Mouse (Mus musculus) induced T-regulatory cell, adult 2 months (primary cell): ENCODE measurements around the gene Tuba1a.

Source experiments
- DNase-seq: peaks from one replicate; pipeline ENCODE4 v3.0.0-alpha.2; 2012; ENCODE audit warnings: low read depth

The Tuba1a gene

DNA sequence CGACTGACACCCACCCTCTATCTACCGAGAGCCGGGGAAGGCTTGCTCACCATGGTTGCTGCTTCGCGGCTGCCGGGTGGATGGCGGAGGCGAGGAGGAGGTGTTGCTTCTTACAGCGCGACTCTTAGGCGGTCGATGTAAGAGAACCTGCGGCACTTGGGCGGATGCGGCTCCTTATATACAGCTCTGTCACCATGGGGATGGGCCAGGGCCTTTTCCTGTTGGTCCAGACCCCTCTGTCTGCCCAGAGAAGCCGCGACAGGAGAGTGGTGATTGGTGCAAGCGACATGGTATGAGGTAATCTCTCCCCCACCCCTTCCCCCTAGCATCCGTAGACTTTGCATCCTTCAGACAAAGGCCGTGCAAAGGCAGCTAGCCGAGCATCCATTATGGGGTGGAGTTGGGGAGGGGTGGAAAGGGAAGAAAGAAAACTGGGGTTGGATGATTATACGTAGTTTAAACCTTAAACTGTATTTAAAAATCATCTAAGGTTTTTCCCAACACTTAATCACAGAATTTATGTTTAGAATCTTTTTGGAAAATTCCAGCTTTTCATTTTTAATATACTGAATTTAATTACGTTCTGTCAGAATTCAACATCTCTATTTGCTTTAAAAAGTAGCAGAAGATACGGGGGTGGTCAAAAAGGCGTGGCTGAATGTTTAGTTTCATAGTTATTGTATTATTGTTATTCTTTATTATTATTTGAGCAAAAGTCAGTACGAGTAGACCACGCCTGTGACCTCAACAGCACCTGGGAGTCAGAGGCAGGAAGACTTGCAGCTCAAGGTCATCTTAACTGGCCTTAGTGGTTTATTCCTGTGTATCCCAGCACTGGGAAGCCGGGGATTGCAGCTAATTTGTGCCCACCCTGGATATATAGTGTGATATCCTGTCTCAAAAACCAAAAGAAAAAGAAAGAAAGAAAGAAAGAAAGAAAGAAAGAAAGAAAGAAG is at the start of gene Tuba1a, which contains the start of gene Gm49450:
Gene Tuba1a (minus strand): TSS at position 303 of the 956 bp plus-strand sequence.
Gene Gm49450 (minus strand): TSS at position 151 of the 956 bp plus-strand sequence.
- peak; percentile 98 for DNase-seq

DNA sequence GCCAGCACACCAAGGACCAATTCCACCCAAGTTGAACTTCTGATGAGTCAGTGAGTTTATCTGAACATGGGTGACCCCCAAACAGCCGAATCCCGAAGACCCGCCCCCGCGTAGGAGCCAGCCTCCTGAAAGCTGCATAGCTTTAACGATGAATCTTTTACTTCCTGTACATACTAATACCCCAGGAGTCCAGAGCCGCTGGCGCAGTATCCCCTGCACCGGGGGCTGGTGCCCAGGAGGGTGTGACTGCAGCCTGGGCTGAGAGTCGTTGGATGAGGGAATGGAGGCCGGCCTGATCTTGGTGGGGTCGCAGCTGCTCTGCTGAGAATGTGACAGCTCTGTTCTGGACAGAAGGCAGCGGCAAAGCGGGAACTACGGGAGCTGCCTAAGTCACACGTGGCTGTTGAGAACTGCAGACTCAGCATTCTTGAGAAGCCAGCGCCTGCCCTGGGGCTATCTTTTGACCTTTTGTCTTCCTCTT is 48.0 kb upstream of the Tuba1a start:
- no peak for DNase-seq

DNA sequence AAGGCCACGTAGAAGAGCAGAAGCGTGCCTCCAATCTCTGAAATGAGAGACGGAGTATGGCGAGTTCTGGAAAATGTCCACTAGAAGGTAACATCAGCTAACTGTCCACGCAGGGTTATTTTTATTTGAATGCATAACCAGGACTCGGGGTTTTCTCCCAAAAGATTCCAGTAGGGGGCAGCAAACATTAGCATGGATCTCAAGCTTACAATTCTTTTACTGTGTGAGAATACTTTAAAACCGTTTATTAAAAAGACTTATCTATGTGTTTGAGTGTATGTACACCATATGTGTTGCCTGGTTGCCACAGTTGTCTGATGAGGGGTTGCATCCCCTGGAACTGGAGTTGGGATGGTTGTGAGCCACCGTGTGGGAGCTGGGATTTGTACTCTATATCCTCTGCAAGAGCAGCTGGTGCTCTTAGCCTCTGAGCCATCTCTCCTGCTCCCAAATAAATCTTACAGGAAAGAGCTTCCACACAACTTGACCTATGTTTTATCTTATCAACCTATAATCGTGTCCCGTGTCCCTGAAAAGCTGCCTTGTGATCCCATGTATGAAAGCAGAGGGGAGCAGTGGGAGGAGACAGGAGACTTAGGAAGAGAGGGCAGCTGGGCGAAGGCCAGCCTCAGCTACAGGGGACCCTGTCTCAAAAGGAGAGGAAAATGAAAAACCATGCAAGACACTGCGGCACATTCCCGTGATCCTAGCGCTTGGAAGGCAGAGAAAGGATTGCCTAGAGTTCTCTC is 47.2 kb upstream of the Tuba1a start:
- peak; percentile 89 for DNase-seq

DNA sequence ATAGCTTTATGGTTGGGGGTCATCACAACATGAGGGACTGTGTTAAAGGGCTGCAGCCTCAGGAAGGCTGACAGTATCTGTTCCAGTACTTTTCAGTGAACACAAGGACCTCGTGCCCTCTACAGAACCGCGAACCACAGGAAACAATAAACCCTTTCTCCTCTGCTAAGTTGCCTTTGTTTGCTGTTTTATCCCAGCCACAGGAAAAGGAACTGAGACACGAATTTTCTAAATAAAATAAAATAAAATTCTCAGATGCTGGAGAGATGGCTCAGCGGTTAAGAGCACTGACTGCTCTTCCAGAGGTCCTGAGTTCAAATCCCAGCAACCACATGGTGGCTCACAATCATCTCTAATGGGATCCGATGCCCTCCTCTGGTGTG is 45.3 kb upstream of the Tuba1a start:
- no peak for DNase-seq

DNA sequence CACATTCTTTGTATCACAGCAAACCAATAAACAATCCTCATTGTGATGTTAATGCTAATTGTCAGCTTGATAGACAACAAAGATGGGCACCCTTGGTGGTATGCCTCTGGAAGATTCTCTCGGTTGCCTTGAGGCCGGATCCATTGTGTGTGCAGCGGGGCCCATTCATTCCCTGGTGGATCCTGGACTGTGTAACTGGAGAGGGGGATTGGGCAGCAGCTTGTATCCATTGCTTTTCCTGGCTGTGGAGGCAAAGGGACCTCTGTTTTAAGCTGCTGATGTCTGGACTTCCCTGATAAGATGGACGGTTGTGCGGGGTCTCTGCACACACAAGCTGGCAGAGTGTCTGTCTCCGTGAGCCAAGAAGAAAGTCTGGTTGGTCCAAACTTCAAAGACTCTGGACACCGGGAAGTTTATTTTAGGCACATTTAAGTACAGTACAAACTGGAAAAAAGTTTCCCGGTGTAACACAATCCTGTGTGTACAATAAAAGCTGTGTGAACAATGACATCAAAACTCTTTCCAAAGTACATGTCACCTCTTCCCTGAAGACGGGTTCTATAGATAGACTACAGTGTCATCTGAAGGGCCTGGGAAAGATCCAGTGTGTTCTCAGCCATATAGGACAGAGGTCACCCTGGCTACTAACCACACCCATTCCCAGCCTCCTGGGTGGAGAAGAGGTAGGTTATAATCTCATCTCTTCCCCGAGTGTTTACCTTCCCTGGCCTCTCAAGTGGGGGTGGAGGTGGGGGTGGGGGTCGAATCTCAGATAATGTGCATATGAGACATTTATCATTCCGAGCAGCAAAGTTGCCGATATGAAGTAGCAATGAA is 44.7 kb upstream of the Tuba1a start:
- no peak for DNase-seq

DNA sequence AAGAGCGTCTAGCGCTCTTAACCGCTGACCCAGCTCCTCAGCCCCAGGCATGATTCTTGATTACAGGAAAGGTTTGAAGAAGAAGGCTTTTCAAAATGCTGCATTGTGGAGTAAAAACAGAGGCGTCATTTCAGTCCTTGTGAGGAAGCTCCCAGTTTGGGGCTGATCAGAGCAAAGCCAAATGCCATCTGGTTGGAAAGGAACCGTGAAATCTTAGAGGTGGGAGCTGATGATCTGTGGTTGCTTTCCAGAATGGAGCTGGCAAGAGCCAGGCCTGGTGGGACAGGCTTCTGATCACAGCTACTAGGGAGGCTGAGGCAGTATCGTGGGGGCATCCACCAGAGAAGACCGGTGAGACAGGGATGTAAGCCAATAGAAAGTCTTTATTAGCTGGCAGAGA is 43.3 kb upstream of the Tuba1a start:
- DNase-seq: no peak

DNA sequence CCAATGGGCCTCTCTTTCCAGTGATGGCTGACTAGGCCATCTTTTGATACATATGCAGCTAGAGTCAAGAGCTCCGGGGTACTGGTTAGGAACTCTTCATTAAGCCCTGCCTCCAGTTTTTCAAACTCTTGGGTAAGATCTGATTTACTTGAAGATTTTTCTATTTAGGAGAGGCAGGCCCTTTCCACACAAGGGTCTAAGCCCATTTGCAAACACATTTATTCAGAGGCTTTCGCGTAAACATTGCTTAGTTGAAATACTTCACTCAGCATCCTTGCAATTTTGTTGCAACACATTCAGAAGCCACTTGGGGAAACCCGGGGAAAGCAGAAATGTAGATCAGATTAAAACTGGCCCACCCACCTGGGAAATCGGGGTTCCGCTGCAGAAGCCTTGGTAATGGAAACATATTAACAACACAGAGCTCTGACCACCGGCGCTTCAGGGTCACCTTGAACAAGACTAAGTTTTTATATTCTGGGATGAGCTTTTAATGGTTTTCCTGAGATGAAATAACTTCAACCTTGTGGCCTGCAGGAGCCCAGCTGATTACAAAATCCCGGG is 41.5 kb upstream of the Tuba1a start:
- no peak for DNase-seq

DNA sequence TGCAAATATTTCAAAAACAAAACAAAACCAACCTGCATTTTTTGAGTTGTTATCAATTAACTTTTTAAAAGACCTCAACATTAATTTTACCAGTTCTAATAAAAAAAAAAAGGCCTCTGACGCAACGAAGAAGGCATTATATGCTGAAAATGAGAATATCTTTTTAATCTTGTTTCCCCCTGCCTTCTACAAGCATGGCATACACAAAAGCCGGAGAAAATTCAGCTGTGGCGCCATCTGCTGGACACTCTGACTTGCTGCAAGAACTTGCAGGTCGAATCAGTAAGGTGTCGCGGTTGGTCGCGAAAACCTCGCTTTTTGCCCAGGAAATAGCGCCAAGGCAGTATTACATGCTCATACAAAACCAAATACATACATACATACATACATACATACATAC is 40.4 kb upstream of the Tuba1a start:
- DNase-seq: peak; percentile 95

DNA sequence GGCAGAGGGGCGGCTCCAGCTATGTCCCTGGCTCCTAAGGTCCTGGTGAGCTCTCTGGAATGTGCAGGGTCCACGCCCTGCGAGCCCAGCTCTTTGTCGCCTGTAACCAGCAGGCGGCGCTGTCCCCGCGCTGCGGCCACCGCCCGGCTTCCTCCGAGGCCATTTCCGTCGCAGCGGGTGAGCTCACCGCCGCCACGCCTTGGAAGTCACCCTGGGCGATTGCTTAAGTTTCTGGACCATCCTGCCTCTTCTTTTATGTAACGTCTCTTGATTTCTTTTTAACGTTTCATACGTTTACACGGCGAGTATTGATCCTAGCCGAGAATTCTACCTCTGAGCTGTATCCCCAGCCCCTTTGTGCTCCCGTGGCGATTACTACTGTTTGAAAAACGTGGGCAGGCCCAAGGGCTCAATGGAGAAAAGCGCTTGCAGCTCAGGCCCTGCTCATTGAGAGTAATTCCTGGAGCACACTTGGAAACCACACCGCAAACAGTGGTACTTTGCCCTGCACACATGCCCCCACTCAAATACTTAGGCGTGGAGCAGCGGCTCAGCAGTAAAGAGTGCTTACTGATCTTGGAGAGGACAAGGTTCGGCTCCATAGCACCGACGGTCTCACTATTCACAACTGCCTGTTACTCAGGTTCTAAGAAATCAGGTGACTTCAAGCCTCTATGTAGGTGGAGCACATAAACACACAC is 39.7 kb upstream of the Tuba1a start:
- DNase-seq: peak; percentile 94

DNA sequence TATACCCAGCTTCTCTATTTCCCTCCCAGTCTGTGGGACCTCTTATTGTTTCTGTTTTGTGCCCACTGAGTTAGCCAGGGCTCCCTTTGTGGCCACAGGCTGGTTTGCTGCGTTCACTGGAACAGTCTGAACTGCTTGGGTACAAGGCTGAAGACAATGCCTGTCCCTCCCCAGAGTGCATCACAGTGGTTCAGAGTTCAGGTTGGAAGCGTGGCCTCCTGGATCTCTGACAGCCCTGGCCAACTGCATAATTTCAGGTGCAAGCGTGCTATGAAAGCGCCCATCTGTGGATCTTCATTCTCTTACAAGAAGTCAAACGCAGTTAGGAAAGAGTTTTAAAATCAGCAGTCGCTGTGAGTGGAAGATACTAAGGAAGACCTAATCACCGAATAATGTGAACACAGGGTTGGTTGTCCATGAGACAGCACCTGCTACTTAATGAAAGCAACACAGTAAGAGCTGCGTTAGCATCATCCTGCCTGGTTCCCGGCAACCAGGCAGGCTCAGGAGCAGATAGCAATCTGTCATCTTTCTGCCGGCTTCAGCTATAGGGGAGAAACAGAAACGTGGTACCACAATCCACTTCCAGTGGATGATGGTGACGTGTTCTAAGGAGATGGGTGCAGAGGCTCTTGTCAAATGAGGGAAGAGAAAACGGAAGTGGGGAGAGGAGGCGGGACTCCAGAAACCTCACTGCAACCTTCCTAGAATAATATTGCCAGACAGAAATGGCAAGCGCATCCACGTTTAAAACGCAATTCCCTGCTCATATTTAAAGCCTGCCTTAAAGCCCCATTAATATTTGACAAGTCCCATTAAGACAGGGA is 38.8 kb upstream of the Tuba1a start:
- peak; percentile 83 for DNase-seq

DNA sequence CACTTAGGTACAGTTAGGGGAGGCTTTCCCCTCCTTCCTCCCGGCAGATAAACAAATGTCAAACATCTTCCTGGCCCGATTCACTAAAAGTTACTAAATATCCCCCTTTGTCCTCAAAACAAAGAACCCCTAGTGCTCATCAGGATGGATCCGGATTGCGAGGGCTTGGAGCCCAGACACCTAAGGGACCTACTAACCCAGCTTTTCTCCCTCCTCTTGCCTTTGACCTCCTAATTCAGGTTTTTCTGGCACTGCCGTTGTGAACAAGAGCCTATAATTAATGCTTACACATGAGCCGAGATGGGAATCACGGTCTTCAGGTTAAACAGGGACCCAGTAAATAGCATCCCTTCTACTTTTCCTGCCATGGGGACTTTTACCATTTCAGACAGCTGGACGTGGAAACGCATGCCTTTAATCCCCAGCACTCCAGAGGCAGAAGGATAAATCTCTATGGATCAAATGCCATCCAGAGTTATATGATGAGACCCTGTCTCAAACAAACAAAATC is 38.1 kb upstream of the Tuba1a start:
- no peak for DNase-seq

DNA sequence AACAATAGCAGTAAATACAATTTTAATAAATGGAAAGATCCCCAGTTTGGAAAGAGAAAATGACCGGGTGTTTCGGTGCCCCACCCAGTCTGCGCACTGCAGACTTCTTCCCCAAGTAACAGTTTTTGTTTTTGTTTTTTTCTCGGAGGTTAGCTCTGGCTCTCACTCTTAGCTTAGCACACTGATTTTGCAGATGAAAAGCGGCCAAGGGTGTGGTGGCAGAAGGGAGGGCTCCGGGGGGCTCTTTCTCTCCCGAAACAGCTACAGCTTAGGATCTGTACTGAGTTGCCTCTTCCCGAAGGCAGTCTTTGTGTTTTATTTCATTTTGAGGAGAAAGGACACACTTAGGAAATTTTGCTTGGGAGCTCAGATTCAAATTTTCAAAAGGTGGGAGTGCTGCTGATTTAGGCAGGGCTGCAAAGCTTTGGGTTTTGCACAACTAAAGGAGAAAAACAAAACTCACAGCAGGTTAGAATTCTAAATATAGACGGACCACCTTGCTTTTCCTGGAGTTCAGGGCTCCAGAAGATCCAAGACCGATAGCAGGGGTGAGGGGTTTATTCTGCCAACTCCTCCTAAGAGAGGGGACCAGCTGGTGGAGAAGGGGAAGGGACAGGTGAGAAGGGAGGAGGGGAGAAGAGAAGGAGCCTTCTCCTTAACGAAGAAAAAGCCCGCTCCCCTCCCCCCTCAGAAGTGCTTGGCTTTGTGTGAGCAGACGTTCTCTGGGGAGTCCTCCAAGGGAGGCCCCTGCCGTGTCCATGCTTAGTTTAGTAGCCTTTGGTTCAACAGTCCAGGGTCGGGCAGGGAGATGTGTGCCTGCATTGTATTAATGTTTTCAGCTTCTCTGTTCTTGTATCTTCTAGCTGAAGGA is 37.4 kb upstream of the Tuba1a start:
- no peak for DNase-seq

DNA sequence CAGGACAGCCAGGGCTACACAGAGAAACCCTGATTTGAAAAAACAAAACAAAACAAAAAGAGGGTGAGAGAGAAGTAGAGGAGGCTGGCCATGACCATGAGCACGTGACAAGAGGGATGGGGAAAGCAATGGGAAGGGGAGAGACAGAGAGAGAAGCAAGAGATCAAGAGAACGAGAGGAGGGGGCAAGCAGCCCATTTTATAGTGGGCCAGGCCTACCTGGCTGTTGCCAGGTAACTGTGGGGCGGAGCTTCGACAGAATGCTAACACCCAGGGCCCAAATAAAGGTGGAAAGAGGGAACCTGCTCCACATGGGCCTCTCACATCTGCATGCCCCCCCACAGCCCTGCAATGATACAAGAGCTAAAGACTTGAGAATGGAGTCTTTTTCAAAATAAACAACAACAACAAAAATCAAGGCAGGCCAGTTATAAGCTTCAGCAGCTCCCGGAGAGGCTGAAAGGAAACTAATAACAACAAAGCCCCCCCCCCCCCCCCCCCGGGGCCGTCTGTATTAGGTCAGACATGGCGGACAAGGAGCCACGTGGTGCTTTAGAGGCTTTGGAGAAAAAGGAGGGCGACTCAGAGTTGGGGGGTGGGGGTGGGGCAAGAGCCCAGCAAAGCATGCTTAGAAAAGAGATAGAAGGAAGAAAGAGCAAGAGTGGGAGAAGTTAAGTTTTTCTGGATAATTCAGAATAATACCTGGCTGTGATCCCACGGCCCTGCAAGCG is 36.4 kb upstream of the Tuba1a start:
- no peak for DNase-seq

DNA sequence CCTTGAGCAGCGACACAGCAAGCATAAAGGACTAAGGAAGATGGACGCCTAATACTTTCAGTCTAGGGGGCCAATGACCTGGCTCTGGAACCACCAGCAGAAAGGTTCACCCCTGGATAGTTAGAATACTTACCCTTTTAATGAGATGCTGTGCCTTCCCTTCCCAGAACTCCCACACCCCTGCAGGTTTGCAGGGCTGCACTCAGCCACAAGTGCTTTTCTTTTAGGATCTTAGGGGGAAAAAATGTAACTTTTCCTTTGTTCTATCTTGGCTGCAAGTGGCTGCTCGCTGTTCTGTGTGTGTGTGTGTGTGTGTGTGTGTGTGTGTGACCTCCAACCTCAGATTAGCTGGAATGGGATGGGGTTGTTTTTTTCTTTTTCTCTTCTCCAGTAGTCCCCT is 35.3 kb upstream of the Tuba1a start:
- DNase-seq: no peak

DNA sequence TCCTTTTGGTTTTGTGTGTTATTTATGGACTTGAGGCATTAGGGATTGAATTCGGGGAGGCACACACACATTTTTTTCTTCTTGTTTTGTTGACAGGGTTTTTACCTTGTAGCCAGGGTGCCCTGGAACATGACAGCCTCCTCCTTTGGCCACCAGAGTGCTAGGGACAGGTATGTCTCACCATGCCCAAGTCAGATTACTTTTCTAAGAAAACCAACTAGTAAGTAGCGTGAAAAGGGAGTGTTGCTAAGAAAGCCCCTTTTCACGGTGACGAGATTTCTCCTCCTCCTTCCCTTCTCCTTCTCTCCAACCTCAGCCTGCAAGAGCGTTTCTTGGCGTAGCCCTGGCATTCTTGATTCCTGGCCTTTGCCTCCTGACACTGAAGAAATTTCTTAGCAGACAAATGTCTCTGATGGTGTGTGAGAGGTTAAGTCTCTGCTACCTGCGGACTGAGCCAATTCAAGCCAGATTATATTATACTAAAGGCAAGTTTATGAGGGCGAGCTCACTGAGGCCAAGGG is 34.2 kb upstream of the Tuba1a start:
- no peak for DNase-seq

DNA sequence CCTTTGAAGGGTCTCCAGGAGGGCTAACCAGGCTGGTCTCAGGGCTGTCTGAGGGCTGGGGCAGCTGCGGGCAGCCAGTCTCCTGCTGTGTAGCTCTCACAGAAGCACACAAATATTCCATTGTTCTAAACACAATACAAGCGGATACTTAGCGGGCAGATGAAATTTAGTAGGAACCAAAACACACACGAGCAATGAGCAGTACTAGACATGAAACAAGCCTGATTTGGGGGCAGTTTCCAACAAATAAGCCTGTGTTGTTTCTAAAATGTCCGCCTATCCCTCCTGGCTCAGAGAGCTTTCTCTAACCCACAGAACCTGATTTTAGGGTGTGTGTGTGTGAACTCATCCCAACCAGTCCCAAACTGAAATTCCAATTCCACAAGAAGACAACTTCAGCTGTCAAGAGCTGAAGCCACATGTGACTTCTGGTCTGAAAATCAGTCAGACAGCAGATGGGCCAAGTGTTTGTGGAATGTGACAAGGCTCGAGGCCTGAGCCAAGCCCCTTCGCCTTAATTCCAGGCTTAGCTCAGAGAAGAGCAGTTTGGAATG is 33.7 kb upstream of the Tuba1a start:
- no peak for DNase-seq

DNA sequence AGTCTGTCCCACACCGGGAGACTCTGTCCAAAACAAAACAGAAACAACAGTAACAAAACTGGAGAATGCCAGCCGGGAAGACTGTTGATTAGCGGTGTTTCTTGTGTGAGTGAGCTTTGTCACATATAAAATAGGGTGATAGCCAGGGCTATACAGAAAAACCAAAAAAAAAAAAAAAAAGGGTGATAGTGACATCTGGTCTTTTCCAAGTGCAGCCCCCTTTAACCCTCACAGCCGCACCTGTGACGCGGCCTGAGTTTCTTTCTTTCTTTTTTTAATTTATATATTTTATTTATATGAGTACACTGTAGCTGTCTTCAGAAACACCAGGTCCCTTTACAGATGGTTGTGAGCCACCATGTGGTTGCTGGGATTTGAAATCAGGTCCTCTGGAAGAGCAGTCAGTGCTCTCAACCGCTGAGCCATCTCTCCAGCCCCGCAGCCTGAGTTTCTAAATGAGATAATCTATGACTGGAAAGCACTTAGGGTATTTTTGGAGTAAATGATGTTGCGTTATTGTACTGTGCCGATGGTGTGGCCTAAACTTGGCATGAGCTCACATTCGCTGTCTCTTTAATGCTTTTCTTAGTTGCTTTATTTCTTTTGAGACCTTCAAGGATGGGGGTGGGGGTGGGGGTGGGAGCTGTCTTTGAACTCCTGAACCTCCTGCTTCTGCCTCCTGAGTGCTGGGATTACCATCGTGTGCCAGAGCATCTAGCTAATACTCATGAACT is 32.6 kb upstream of the Tuba1a start:
- peak; percentile 59 for DNase-seq
